Mouse (Mus musculus) brain, embryonic 14.5 days (tissue): ENCODE results near the gene Shank1.

ENCODE experiments used
- CTCF ChIP-seq: fragments of 200-500 bp; IDR thresholded peaks from 2 replicates; pipeline ENCODE4 v1.5.1; 2012; ENCODE audit warnings: inconsistent platforms, mild to moderate bottlenecking, moderate library complexity, borderline replicate concordance; ENCODE audit not compliant: insufficient read depth, insufficient read length; ENCODE audit errors: extremely low read depth
- POLR2A ChIP-seq: fragments of 200-500 bp; IDR thresholded peaks from 2 replicates; pipeline ENCODE4 v1.6.1; 2012; ENCODE audit warnings: mild to moderate bottlenecking, inconsistent platforms, borderline replicate concordance; ENCODE audit not compliant: poor library complexity, insufficient read depth, insufficient read length, severe bottlenecking; ENCODE audit errors: extremely low read depth

- no peak for TF ChIP-seq POLR2A
- no peak for TF ChIP-seq CTCF
Observed at GRCm38 (mm10) chr7:44349043-44349442, 39.0 kb downstream of the Shank1 start.
